Mouse (Mus musculus) cerebellum, adult (tissue): ENCODE measurements at regions not wholly inside any gene's neighbourhood (a gene's known extent, or its start where the extent isn't known, plus 50 kb on each side); places are given as distances from the start of the nearest gene placed in this dataset.
A peak's percentile ranks its signal among the peaks of the same experiment; 100 is the strongest.

Experiments
- ATAC-seq: cut with Nextera tagmentation; 2 replicates; pipeline ENCODE4 v1.9.2; 2017; ENCODE audit warnings: mild to moderate bottlenecking, moderate library complexity, mixed read lengths; ENCODE audit not compliant: insufficient number of reproducible peaks, low FRiP score, low TSS enrichment

DNA sequence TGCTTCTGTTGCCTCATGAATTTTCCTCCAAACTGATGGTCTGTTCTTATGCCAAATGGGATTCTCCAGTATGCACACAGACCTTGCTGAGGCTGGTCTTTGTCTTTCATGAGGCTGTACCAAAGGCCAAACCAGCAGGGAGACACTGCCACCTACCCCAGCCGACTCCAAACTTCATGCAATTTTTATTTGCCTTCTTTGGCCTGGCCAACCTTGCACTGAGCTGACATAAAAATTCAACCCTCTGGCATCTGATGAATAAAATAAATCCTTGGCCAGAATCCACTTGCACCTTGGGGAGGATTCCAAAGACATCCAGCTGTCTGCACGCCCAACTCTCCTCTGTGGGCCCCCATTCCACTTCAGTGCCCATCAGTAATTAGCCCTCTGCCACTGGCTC is 126.0 kb upstream of the Nmur2 start:
- no peak for ATAC-seq

GRCm38 (mm10) chr11:56165759-56166158 is 124.9 kb upstream of the Nmur2 start:
- ATAC-seq, result no peak

DNA sequence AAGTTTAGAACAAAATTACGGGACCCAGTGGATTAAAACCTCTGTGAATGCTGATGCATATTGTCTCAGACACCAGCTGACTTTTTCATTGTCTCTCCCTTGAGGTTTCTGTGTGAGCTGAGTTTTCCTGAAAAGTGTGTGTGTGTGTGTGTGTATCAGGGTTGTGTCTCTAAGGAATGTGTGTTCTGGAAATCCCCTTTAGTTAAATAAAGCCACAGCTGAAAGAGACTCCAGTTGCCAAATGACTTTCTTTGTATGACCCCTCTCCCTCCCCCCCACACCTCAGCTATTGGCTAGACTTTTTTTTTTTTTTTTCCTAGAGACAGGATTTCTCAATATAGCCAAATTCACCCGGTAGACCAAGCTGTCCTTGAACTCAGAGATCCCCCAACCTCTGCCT is 119.5 kb upstream of the Nmur2 start:
- no peak for ATAC-seq

DNA sequence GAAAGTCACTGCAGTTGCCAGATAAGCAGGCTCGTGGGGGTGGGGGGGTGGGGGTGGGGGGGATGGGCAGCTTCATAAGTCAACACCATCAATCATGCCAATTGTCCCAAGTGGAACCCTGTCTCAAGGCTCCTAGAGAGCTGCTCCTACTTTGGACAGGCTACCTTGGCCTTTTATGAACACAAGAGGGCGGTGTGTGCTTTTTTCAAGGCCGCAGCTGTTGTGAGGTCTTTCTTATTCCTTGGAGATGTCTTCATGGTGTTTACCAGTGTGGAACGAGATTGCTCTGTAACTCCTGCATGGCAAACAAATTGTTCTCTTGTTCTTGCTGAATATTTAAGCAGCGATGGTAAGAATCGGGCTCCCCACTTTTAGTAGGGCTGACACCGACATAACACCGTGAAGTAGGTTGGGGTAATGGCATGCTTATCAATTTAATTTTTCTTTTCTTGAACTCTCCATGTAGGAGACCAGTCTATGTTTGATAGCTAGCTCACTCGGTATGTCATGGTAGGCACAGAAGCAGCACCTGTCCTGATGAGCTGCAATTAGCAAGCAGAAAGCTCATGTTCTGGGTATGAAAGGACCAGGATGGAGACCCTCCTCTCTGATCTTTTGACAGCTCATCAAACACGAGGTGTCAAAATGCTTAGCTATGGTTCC is 118.7 kb upstream of the Nmur2 start:
- ATAC-seq, result no peak; the same call in 1 of the 2 replicates

GRCm38 (mm10) chr11:56150825-56151342 is 110.1 kb upstream of the Nmur2 start:
- ATAC-seq, result no peak

DNA sequence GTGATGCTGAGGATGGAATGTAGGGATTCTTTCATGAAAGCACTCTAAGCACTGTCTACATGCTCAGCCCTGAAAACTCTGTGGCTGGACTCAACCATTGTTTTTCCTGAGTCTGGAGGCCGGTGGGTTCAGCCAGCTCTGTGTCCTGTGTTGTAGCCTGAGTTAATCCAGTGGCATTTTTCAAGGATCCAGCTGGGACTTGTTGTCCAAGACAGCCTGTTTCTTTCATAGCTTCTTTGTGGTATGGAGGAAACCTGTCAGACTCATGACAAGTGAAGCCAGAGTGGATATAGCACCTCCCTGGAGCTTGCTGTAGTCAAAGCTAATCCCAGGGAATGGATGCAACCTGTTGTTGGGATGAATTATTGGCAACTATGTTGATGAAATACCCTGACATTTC is 108.9 kb upstream of the Nmur2 start:
- no peak for ATAC-seq

DNA sequence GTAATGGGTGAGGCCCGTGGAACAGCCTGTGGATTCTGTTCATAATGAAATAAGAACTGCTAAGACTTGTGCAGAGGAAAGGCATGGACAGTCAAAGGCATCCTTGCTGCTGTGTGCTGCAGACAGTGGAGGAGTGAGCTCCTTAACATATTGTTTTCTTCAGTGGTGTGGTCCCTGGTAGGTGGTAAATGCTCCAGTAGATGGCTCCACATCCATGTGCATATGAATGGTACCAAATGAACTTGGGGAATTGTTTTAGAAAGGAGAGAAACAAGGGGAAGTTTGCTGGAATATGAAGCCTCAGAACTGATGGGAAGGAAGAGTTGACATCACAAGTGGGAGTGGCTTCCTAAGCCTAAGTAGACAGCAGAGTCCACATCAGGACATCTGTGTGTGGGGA is 108.1 kb upstream of the Nmur2 start:
- no peak for ATAC-seq

GRCm38 (mm10) chr11:56146708-56147107 is 105.9 kb upstream of the Nmur2 start:
- no peak for ATAC-seq

GRCm38 (mm10) chr11:56131339-56131823 is 90.6 kb upstream of the Nmur2 start:
- ATAC-seq, result no peak

DNA sequence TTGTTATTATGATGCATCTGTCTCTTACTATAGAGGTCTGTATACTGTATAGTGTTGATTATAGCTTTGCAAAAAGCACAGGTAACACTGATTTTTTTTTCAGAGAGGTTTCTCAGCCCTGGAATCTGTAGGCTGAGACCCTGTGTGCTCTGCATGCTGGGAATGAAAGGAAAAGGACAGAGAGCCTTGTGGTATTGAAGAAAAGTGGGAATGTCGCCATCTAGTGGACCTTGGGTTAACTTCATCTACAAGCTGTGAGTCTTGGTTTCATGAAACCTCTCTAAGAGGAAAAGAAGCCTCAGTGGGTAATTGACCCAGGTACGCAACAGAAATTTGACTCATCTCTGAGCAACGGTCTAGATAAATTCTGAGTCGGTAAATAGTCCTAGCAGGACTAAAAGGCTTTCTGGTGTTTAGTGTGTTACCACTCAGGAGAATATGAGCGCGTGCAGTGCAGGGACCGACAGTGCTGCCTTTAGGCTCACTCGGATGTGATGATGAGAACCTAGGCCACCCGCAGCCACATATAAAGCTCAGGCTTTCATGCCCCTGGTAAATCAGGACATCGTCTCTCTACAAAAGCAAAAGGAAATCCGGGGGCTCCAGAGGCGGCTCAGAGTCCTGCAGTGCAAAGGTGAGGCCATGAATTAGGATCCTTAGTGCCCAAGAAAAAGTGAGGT is 75.9 kb upstream of the Nmur2 start:
- 0 out of 2 replicates have a peak, but pooled peaks have one; percentile 45 for ATAC-seq

DNA sequence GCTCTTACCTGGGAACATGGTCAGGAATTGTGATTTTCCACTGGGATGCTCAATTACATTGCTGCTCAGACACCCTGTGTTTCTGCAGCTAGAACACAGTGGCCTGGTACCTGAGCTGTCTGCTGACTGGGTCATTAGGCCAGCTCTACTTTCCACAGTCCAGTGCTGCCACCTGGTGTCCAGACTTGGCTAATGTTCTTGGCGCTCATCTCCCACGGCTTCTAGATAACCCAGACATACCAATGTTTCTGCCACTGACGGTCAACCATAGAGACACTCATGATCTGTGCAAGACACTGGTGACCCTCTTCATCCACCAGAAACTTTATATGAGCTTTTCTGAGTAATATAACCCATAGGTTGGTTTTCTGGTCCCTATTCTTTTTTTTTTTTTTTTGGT is 67.1 kb upstream of the Nmur2 start:
- ATAC-seq, result peak; percentile 72; the same call in 1 of the 2 replicates

DNA sequence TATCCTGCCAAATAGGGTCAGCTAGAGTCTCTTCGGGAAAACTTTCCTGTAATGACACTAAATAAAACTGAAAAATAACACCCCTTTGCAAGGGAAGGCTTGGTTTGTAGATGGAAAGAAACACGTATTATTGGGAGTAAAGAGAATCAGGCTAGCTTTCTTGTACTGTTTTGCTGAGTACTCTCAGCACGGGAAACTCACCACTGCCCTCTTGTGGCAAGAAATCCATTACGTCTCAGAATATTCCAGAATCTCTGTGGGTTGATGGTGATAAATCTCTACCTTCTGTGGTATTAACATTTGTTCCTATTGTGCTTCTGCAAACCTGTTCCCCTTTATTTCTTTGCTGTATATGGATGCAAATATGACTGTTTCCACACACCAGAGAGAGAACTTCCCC is 64.8 kb upstream of the Nmur2 start:
- ATAC-seq, result no peak; the same call in 1 of the 2 replicates

DNA sequence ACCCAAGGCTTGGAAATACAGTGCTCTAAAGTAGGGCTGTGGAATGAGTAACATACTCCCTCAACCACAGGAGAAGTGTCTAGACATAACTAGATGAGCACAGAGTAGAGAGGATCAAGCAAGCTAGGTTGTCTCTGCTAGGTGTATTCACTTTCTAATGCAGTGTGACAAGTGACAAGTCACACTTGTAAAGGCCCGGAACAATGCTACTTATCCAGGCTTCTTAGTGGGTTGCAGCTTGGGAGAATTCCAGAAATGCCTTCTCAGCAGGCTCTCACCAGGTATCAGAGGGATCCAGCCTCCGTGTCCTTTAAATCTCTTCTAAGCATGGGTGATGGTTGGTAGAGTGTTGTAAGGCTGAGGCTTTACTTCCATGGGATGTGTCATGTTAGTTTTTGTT is 52.1 kb upstream of the Nmur2 start:
- ATAC-seq, result no peak
